Mouse (Mus musculus): ENCODE measurements around the gene Mrpl30. TPM values are rescaled to one million over a fixed set of nuclear protein-coding genes. Genes with fewer than 3 reads are reported as not detected.

The Mrpl30 gene
- 100 to 1,000 TPM; 265 to 300 TPM for total RNA-seq (2021)
- long read RNA-seq, experiment 1, transcript Mrpl30-201 (6 exons, 969 nt): major isoform, 114 of 357 reads
- long read RNA-seq, experiment 1, transcript Mrpl30-205 (5 exons, 662 nt): minor isoform, 15 of 357 reads
- long read RNA-seq, experiment 1, transcript Mrpl30-206 (5 exons, 501 nt): minor isoform, 8 of 357 reads
- long read RNA-seq, experiment 1, partial matches to known transcripts: 0 of 357 reads
- long read RNA-seq, experiment 1, other reads (novel, unspliced or antisense): 218 of 357 reads
- long read RNA-seq, experiment 2, transcript Mrpl30-201 (6 exons, 969 nt): major isoform, 132 of 505 reads
- long read RNA-seq, experiment 2, transcript Mrpl30-205 (5 exons, 662 nt): minor isoform, 15 of 505 reads
- long read RNA-seq, experiment 2, partial matches to known transcripts: 1 of 505 reads
- long read RNA-seq, experiment 2, other reads (novel, unspliced or antisense): 350 of 505 reads

DNA sequence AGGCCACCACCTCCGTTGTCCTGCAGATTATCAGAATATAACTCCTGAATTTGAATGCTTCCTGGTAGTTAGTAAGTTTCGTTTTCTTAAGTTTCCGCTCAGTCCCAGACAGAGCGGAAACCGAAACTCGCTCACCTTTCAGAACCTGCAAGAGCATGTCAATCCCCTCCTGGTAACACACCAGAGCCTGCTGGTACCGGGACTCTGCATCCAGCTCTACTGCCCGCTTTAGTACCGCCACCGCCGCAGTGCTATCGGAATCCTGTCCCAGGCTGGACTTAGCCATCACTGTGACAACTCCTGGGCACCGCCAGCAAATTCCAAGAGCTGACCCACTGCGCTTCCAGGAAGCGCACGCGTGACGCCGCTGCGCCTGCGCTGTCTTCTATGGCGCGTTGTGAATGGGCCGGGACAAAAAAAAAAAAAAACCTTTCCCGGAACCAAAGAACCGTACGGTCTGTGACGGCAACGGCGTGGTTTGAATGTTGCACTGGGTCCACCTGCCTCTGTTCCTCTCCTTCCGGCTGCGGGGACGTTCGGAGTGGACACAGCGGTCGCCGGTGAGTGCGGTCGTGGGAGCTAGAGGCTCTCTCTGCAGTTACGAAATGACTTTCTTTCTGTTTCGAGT is at the start of gene Mrpl30, which contains the start of gene Mitd1:
Gene Mrpl30 (plus strand): TSS at position 453 of the 628 bp plus-strand sequence.
Gene Mitd1 (minus strand): TSS at position 387 of the 628 bp plus-strand sequence.
- H3K27ac ChIP-seq: peak within 1 kb of the TSS; percentile 85
- DNase-seq: peak; percentile 92
- H3K4me3 ChIP-seq: peak within 1 kb of the TSS; percentile 82
- intact Hi-C loops (cut with DNase I): loop anchor here (2.0 to 10.0 kb wide), 3 partner anchors 25 to 245 kb away; partner anchors contain the start of genes Eif5b and Txndc9
- TF ChIP-seq CTCF (IDR thresholded peaks at IDR 0.05): peak; percentile 4; the same call in 1 of the 2 replicates

- intact Hi-C loops (cut with DNase I): no loop called here
- TF ChIP-seq CTCF (IDR thresholded peaks at IDR 0.05): no peak
- H3K27ac ChIP-seq: no peak overlapping the region
- H3K4me3 ChIP-seq: no peak overlapping the region
- no peak for DNase-seq
These were observed 43.4 kb upstream of the Mrpl30 start for GRCm38 (mm10) chr1:37846878-37847277.

DNA sequence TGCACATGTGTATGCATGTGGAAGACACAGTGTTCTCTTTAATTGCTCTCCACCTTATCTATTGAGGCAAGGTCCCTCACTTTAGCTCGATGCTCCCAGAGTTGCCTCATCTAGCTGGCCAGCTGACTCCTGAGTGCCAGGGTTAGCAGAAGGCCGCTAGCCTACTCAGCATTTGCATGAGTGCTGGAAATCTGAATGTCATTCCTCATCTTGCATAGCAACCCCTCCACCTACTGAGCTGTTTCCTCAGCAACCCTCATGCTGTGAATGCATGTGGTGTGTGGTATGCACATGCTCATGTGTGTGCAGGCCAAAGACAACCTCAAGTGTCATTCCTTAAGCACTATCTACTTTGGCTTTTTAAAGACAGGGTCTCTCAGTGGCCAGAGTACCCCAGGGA is 39.6 kb upstream of the Mrpl30 start:
- no peak for TF ChIP-seq CTCF (IDR thresholded peaks at IDR 0.05)
- intact Hi-C loops (cut with DNase I): no loop called here

GRCm38 (mm10) chr1:37864511-37865400 is 25.5 kb upstream of the Mrpl30 start:
- Histone ChIP-seq H3K27ac (peak overlapping the region; percentile 88), H3K4me3 (peak overlapping the region; percentile 83)
- intact Hi-C loops (cut with DNase I): loop anchor here (2.0 to 5.0 kb wide), 2 partner anchors 26 to 187 kb away; partner anchors contain the start of genes Mitd1 and Mrpl30
- TF ChIP-seq CTCF (IDR thresholded peaks at IDR 0.05): peak; percentile 41; the same call in 1 of the 2 replicates
- peak; percentile 100 for DNase-seq

More for the DNA sequence above, 39.6 kb upstream of the Mrpl30 start:
- Histone ChIP-seq H3K27ac (no peak overlapping the region), H3K4me3 (no peak overlapping the region)
- no peak for DNase-seq

DNA sequence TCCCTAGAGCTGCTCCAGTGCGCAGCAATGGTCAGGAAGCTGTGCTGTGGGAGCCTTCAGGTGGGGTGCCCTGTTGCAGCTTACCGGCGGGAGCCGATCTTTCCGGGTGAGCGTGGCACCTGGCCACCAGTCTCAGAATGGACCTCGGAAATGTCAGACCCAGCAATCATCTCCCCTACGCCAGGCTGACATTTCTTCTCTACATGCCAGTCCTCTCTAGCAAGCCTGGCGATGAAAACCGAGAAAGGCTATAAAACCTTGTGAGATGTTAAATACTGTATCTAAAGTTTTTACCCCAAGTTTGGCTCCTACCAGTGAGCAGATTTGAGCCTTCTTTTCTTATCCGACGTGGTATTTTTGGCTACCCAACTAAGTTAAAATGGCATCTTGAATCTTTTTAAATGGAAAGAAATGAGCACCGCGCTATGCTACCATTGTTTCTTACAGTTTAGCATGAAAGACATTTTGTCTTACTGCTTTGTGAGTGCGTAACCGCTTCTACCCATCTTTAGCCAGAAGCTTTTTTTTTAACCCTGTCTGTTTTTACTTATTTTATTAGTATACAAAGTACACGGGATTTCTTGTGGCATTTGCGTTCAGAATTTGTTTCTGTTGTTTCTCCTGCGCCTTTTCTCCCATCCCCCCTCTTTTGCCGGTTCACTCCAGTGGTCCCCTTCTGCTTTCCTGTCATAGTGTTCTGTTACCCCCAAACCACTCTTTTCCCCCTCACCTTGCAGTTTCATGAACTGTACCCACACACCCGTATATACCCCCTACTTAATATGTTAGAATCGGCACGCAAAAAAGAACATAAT is 24.7 kb upstream of the Mrpl30 start:
- no peak for TF ChIP-seq CTCF (IDR thresholded peaks at IDR 0.05)
- no peak for DNase-seq
- intact Hi-C loops (cut with DNase I): loop anchor here (2.0 to 5.0 kb wide), 2 partner anchors 25 to 188 kb away; partner anchors contain the start of genes Mitd1 and Mrpl30

GRCm38 (mm10) chr1:37866286-37866685 is 24.0 kb upstream of the Mrpl30 start, which contains the start of gene Tsga10:
TSS of gene Tsga10 (minus strand) at chr1:37866429.
- peak within 1 kb of the TSS; percentile 88 for H3K27ac ChIP-seq
- no peak for TF ChIP-seq CTCF (IDR thresholded peaks at IDR 0.05)
- peak within 1 kb of the TSS; percentile 83 for H3K4me3 ChIP-seq
- no peak for DNase-seq
- intact Hi-C loops (cut with DNase I): loop anchor here (5.0 kb wide), 1 partner anchor 189 kb away; no protein-coding TSS in a partner anchor

More for the DNA sequence above, 24.7 kb upstream of the Mrpl30 start:
- peak overlapping the region; percentile 88 for H3K27ac ChIP-seq
- H3K4me3 ChIP-seq: peak overlapping the region; percentile 83

GRCm38 (mm10) chr1:37867056-37867455 is 23.2 kb upstream of the Mrpl30 start:
- Histone ChIP-seq H3K27ac (no peak overlapping the region), H3K4me3 (no peak overlapping the region)
- TF ChIP-seq CTCF (IDR thresholded peaks at IDR 0.05): peak; percentile 72
- intact Hi-C loops (cut with DNase I): loop anchor here (5.0 kb wide), 1 partner anchor 190 kb away; no protein-coding TSS in a partner anchor
- DNase-seq: peak; percentile 36

GRCm38 (mm10) chr1:37867684-37868322 is 22.5 kb upstream of the Mrpl30 start:
- no peak for DNase-seq
- no peak overlapping the region for H3K4me3 ChIP-seq
- intact Hi-C loops (cut with DNase I): loop anchor here (5.0 kb wide), 1 partner anchor 191 kb away; no protein-coding TSS in a partner anchor
- no peak for TF ChIP-seq CTCF (IDR thresholded peaks at IDR 0.05)
- H3K27ac ChIP-seq: no peak overlapping the region

- TF ChIP-seq CTCF (IDR thresholded peaks at IDR 0.05): no peak
- Histone ChIP-seq H3K27ac (no peak overlapping the region), H3K4me3 (no peak overlapping the region)
- intact Hi-C loops (cut with DNase I): loop anchor here (5.0 kb wide), 1 partner anchor 191 kb away; no protein-coding TSS in a partner anchor
- no peak for DNase-seq
These were observed 21.6 kb upstream of the Mrpl30 start for GRCm38 (mm10) chr1:37868640-37869039.

GRCm38 (mm10) chr1:37869362-37869761 is 20.9 kb upstream of the Mrpl30 start:
- intact Hi-C loops (cut with DNase I): loop anchor here (5.0 kb wide), 1 partner anchor 192 kb away; no protein-coding TSS in a partner anchor
- Histone ChIP-seq H3K4me3 (no peak overlapping the region), H3K27ac (no peak overlapping the region)
- no peak for TF ChIP-seq CTCF (IDR thresholded peaks at IDR 0.05)
- no peak for DNase-seq
